Mouse (Mus musculus): Measurements from ENCODE around the gene Map4k1.

The Map4k1 gene

GRCm38 (mm10) chr7:28963399-28963923, 18.4 kb upstream of the Map4k1 start:
- CTCF ChIA-PET: interaction anchor here in 2 of 4 experiments (0.6 to 1.2 kb wide), 4 partner anchors 8 to 162 kb away, joined by 3 read pairs; partner anchors contain the start of genes Eif3k (in 1 of the 2), Map4k1 (in 1 of the 2) and Ryr1 (in 1 of the 2)
- POLR2A ChIA-PET: interaction anchor here in 3 of 4 experiments (0.8 to 6.8 kb wide), 20 partner anchors 8 to 584 kb away, joined by 3 to 50 read pairs (median 4); partner anchors contain the start of genes Eif3k (in 2 of the 3) and Map4k1 (in 2 of the 3)

GRCm38 (mm10) chr7:28965346-28965840, 16.5 kb upstream of the Map4k1 start:
- CTCF ChIA-PET: interaction anchor here in 1 of 4 experiments (0.6 to 0.8 kb wide), 3 partner anchors 98 to 233 kb away, joined by 3 read pairs; no protein-coding TSS in a partner anchor

GRCm38 (mm10) chr7:28966181-28966580, 15.7 kb upstream of the Map4k1 start:
- CTCF ChIA-PET: interaction anchor here in 2 of 4 experiments (0.6 to 0.8 kb wide), 3 partner anchors 11 to 228 kb away, joined by 3 to 5 read pairs (median 3); no protein-coding TSS in a partner anchor
- POLR2A ChIA-PET: interaction anchor here in 3 of 4 experiments (0.7 to 2.3 kb wide), 13 partner anchors 13 to 1028 kb away, joined by 3 to 14 read pairs (median 4); partner anchors contain the start of genes Eif3k (in 3 of the 3), Map4k1 (in 3 of the 3) and Sirt2 (in 1 of the 3)

More at GRCm38 (mm10) chr7:28965346-28965840, 16.5 kb upstream of the Map4k1 start:
- POLR2A ChIA-PET: interaction anchor here (0.6 to 2.3 kb wide), 23 partner anchors 8 to 540 kb away, joined by 3 to 14 read pairs (median 3); partner anchors contain the start of genes Eif3k (in 3 of the 4), Map4k1 (in 3 of the 4) and Sirt2 (in 1 of the 4)

GRCm38 (mm10) chr7:28966751-28967505, 14.9 kb upstream of the Map4k1 start:
- ChIA-PET POLR2A (interaction anchor here in 3 of 4 experiments (0.6 to 7.9 kb wide), 17 partner anchors 9 to 1028 kb away, joined by 3 to 84 read pairs (median 4); partner anchors contain the start of genes Eif3k (in 2 of the 3), Map4k1 (in 2 of the 3) and Sirt2 (in 1 of the 3)), CTCF (interaction anchor here in 1 of 4 experiments (0.6 to 0.8 kb wide), 2 partner anchors 10 to 268 kb away, joined by 3 read pairs; no protein-coding TSS in a partner anchor)

- ChIA-PET CTCF (interaction anchor here in 1 of 4 experiments (0.6 to 0.7 kb wide), 5 partner anchors 29 to 1086 kb away, joined by 3 to 5 read pairs (median 4); no protein-coding TSS in a partner anchor), POLR2A (interaction anchor here (0.6 to 7.9 kb wide), 18 partner anchors 10 to 480 kb away, joined by 3 to 84 read pairs (median 5); partner anchors contain the start of genes Eif3k (in 2 of the 4), Map4k1 (in 2 of the 4) and Fam98c (in 1 of the 4))
These were observed 13.7 kb upstream of the Map4k1 start for GRCm38 (mm10) chr7:28968120-28968519.

- ChIA-PET CTCF (interaction anchor here in 3 of 4 experiments (0.5 to 0.6 kb wide), 4 partner anchors 15 to 1606 kb away, joined by 3 to 6 read pairs (median 4); no protein-coding TSS in a partner anchor), POLR2A (interaction anchor here (0.6 to 7.9 kb wide), 27 partner anchors 10 to 774 kb away, joined by 3 to 84 read pairs (median 4); partner anchors contain the start of genes Eif3k (in 3 of the 4), Map4k1 (in 3 of the 4), Fam98c (in 1 of the 4) and Hnrnpl (in 1 of the 4))
These were observed 12.6 kb upstream of the Map4k1 start for GRCm38 (mm10) chr7:28969271-28969670.

GRCm38 (mm10) chr7:28969672-28970394, 12.0 kb upstream of the Map4k1 start:
- POLR2A ChIA-PET: interaction anchor here (0.6 to 7.9 kb wide), 40 partner anchors 7 to 775 kb away, joined by 3 to 84 read pairs (median 4); partner anchors contain the start of genes Eif3k (in 4 of the 4), Map4k1 (in 4 of the 4), Actn4 (in 2 of the 4) and Fam98c (in 1 of the 4)
- CTCF ChIA-PET: interaction anchor here (0.5 to 1.6 kb wide), 7 partner anchors 12 to 1607 kb away, joined by 3 to 8 read pairs (median 4); partner anchors contain the start of genes Eif3k (in 1 of the 4) and Map4k1 (in 1 of the 4)

- ChIA-PET POLR2A (interaction anchor here (0.6 to 7.9 kb wide), 40 partner anchors 9 to 1228 kb away, joined by 3 to 84 read pairs (median 4); partner anchors contain the start of genes Actn4 (in 4 of the 4), Eif3k (in 4 of the 4), Map4k1 (in 4 of the 4) and Capns1 (in 1 of the 4)), CTCF (interaction anchor here (0.6 to 1.6 kb wide), 10 partner anchors 8 to 102 kb away, joined by 3 to 8 read pairs (median 4); partner anchors contain the start of genes Eif3k (in 1 of the 4) and Map4k1 (in 1 of the 4))
These were observed 10.8 kb upstream of the Map4k1 start for GRCm38 (mm10) chr7:28971029-28971428.

- CTCF ChIA-PET: interaction anchor here in 3 of 4 experiments (0.5 to 1.6 kb wide), 9 partner anchors 8 to 578 kb away, joined by 3 to 11 read pairs (median 4); partner anchors contain the start of genes Actn4 (in 1 of the 3), Eif3k (in 1 of the 3) and Map4k1 (in 1 of the 3)
These were observed 10.0 kb upstream of the Map4k1 start for GRCm38 (mm10) chr7:28971770-28972269.

GRCm38 (mm10) chr7:28972542-28972985, 9.3 kb upstream of the Map4k1 start:
- CTCF ChIA-PET: interaction anchor here in 3 of 4 experiments (0.5 to 1.9 kb wide), 7 partner anchors 9 to 579 kb away, joined by 3 to 11 read pairs (median 4); partner anchors contain the start of genes Actn4 (in 1 of the 3) and Map4k1 (in 1 of the 3)

More at GRCm38 (mm10) chr7:28971770-28972269, 10.0 kb upstream of the Map4k1 start:
- POLR2A ChIA-PET: interaction anchor here (0.5 to 7.9 kb wide), 24 partner anchors 8 to 1227 kb away, joined by 3 to 84 read pairs (median 4); partner anchors contain the start of genes Actn4 (in 4 of the 4), Eif3k (in 3 of the 4), Map4k1 (in 3 of the 4) and Capns1 (in 1 of the 4)

GRCm38 (mm10) chr7:28973025-28973424, 8.8 kb upstream of the Map4k1 start:
- ChIA-PET POLR2A (interaction anchor here (0.5 to 7.9 kb wide), 6 partner anchors 8 to 1647 kb away, joined by 3 to 84 read pairs (median 4); partner anchors contain the start of genes Actn4 (in 1 of the 4), Eif3k (in 1 of the 4) and Map4k1 (in 1 of the 4)), CTCF (interaction anchor here in 1 of 4 experiments (0.6 to 1.9 kb wide), 4 partner anchors 11 to 102 kb away, joined by 3 to 4 read pairs (median 4); partner anchors contain the start of gene Actn4)

More at GRCm38 (mm10) chr7:28972542-28972985, 9.3 kb upstream of the Map4k1 start:
- POLR2A ChIA-PET: interaction anchor here in 3 of 4 experiments (0.5 to 7.9 kb wide), 6 partner anchors 9 to 1648 kb away, joined by 3 to 84 read pairs (median 5); partner anchors contain the start of genes Eif3k (in 2 of the 3), Map4k1 (in 2 of the 3) and Actn4 (in 1 of the 3)

- CTCF ChIA-PET: interaction anchor here in 1 of 4 experiments (0.6 kb wide), 1 partner anchor 150 kb away, joined by 3 read pairs; no protein-coding TSS in a partner anchor
- POLR2A ChIA-PET: interaction anchor here in 2 of 4 experiments (1.0 to 2.6 kb wide), 4 partner anchors 29 to 166 kb away, joined by 3 to 6 read pairs (median 4); no protein-coding TSS in a partner anchor
These were observed 4.3 kb upstream of the Map4k1 start for GRCm38 (mm10) chr7:28977556-28977955.

- ChIA-PET CTCF (interaction anchor here (0.6 to 1.6 kb wide), 31 partner anchors 9 to 1719 kb away, joined by 3 to 14 read pairs (median 4); partner anchors contain the start of genes Mrps12 (in 1 of the 4), Sars2 (in 1 of the 4), Sirt2 (in 1 of the 4) and Spred3 (in 1 of the 4)), POLR2A (interaction anchor here (0.5 to 5.3 kb wide), 129 partner anchors 9 to 1786 kb away, joined by 3 to 84 read pairs (median 5); partner anchors contain the start of genes Actn4 (in 2 of the 4), Mrps12 (in 2 of the 4), Sars2 (in 2 of the 4) and Catsperg1 (in 1 of the 4))
These were observed 594 bp downstream of the Map4k1 start for GRCm38 (mm10) chr7:28982274-28983013.

GRCm38 (mm10) chr7:28983141-28983564, 1.3 kb downstream of the Map4k1 start:
- CTCF ChIA-PET: interaction anchor here in 2 of 4 experiments (0.6 to 1.0 kb wide), 2 partner anchors 9 to 586 kb away, joined by 3 to 6 read pairs; no protein-coding TSS in a partner anchor
- POLR2A ChIA-PET: interaction anchor here in 2 of 4 experiments (0.9 to 5.3 kb wide), 12 partner anchors 9 to 197 kb away, joined by 3 to 84 read pairs (median 12); partner anchors contain the start of genes Actn4 (in 2 of the 2), Ggn (in 1 of the 2), Psmd8 (in 1 of the 2) and Spred3 (in 1 of the 2)
